Mouse (Mus musculus) CH12.LX (cell line): ENCODE measurements around the gene Gm20671.

Experiments used
- CTCF ChIP-seq, 2 experiments: IDR thresholded peaks in 1 of 2; conservative IDR thresholded peaks in 1 of 2; 2 replicates each; pipeline ENCODE4 v1.5.1; 2011 to 2012; ENCODE audit warnings: low read depth in 2 of 2, low read length in 2 of 2, improper control_type of control experiment in 1 of 2, inconsistent platforms in 1 of 2, mild to moderate bottlenecking in 1 of 2, moderate library complexity in 1 of 2
- PAX5 ChIP-seq: IDR thresholded peaks from 2 replicates; pipeline ENCODE4 v1.6.1; 2012; ENCODE audit warnings: low read length, inconsistent platforms, mixed read lengths
- ZMIZ1 ChIP-seq: IDR thresholded peaks from 2 replicates; pipeline ENCODE4 v1.6.1; 2012; ENCODE audit warnings: low read depth, mild to moderate bottlenecking, inconsistent platforms, low read length, improper control_type of control experiment

DNA sequence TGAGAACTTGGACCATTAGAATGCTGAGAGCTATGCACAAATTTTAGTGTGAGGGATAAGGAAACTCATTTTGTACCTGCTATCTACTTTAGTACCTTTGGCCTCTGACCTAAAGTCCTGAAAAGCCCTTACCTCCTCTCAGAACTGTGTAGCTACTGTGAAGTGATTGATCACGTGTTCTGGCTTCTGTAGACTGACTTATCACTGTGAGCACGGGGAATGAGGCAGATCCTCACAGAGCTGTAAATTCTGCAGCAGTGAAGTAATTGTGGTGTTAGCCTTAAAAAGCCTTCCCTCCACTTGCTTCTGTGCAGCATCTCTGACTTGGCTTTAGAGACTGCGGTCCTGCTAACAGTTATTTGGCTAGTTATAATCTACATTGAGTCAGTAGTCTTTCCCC, 66.1 kb downstream of the Gm20671 start:
- TF ChIP-seq CTCF (conservative IDR thresholded peaks at IDR 0.05 in 1 of 2, IDR thresholded peaks at IDR 0.05 in 1 of 2; ENCODE audit: low read depth in 2 of 2, low read length in 2 of 2) (no peak), PAX5 (no peak), ZMIZ1 (no peak)
